Mouse (Mus musculus) olfactory bulb, adult 2 months (tissue): ENCODE measurements at regions not wholly inside any gene's neighbourhood (a gene's known extent, or its start where the extent isn't known, plus 50 kb on each side); places are given as distances from the start of the nearest gene placed in this dataset.

Experiments used
- CTCF ChIP-seq: fragments of 200-500 bp; IDR thresholded peaks from 2 replicates; pipeline ENCODE4 v1.5.1; 2012; ENCODE audit warnings: low read depth, mild to moderate bottlenecking, low read length, moderate library complexity; ENCODE audit not compliant: insufficient read depth
- POLR2A ChIP-seq: fragments of 200-500 bp; IDR thresholded peaks from 2 replicates; pipeline ENCODE4 v1.6.1; 2012; ENCODE audit warnings: mild to moderate bottlenecking, low read depth, low read length, moderate library complexity; ENCODE audit not compliant: insufficient read depth

GRCm38 (mm10) chr13:101824962-101825361 lies 56.9 kb upstream of the Pik3r1 start:
- TF ChIP-seq POLR2A (no peak), CTCF (no peak)
